Mouse (Mus musculus) stomach, embryonic 16.5 days (tissue): ENCODE measurements at regions not wholly inside any gene's neighbourhood (a gene's known extent, or its start where the extent isn't known, plus 50 kb on each side); places are given as distances from the start of the nearest gene placed in this dataset.

ENCODE experiments used
- ATAC-seq: fragments of 200-750 bp; cut with Nextera tagmentation; 2 replicates; pipeline ENCODE4 v1.8.0; 2017; ENCODE audit warnings: moderate number of reproducible peaks, moderate TSS enrichment; ENCODE audit not compliant: insufficient read depth, low FRiP score
- H3K27ac ChIP-seq: fragments of 300-500 bp; sonication (generic); 2 replicates; pipeline ENCODE4 v1.5.1; 2014; ENCODE audit warnings: low read length
- H3K27me3 ChIP-seq: fragments of 300-500 bp; sonication (generic); 2 replicates; pipeline ENCODE4 v1.6.1; 2014; ENCODE audit warnings: low read length, control low read depth, mixed read lengths; ENCODE audit not compliant: control insufficient read depth, insufficient read depth
- H3K36me3 ChIP-seq: fragments of 300-500 bp; sonication (generic); 2 replicates; pipeline ENCODE4 v1.6.1; 2014; ENCODE audit warnings: low read length; ENCODE audit not compliant: control insufficient read depth, insufficient read depth
- H3K4me1 ChIP-seq: fragments of 300-500 bp; sonication (generic); 2 replicates; pipeline ENCODE4 v1.6.1; 2014; ENCODE audit warnings: low read length, control low read depth, mixed read lengths; ENCODE audit not compliant: control insufficient read depth, insufficient read depth
- H3K4me2 ChIP-seq: fragments of 300-500 bp; sonication (generic); 2 replicates; pipeline ENCODE4 v1.6.1; 2014; ENCODE audit warnings: low read depth, low read length, mixed read lengths
- H3K4me3 ChIP-seq: fragments of 300-500 bp; sonication (generic); replicated peaks from 2 replicates; pipeline ENCODE4 v1.5.1; 2014; ENCODE audit warnings: mild to moderate bottlenecking, low read length
- H3K9ac ChIP-seq: fragments of 300-500 bp; sonication (generic); 2 replicates; pipeline ENCODE4 v1.6.1; 2014; ENCODE audit warnings: low read length
- H3K9me3 ChIP-seq: fragments of 300-500 bp; sonication (generic); replicated peaks from 2 replicates; pipeline ENCODE4 v1.6.1; 2016; ENCODE audit warnings: low read length, control low read depth; ENCODE audit not compliant: control insufficient read depth
- WGBS: fragments of 180-500 bp; shearing (Covaris S2); extraction: QIAGEN DNeasy Blood & Tissue Kit; methylation state at CpG from one replicate; pipeline ENCODE4 v1.1.7; 2014; 5-methylcytosine and 5-hydroxymethylcytosine counted together

DNA sequence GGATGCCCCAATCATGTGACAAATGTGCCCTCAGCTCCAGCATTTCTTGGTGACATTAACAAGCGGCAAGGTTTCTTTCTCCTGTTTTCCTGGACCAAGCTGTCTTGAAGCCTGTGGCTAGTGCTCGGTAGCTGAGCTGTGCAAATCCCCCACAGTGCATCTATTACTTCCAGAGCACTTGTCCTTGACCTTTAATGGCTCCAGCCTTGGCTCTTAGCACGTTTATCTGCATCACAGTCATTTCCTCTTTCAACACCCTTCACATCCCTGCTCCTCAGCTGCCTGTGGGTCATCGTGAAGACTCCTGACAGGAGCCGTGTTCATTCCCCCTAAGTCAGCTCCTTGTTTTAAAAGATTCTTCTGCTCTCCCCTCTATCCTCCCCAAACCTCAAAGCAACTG is 309.5 kb upstream of the Nfe2l3 start:
- H3K4me3 ChIP-seq = no peak overlapping the region
- no peak overlapping the region for H3K9ac ChIP-seq
- H3K27ac ChIP-seq = no peak overlapping the region
- H3K27me3 ChIP-seq = no peaks in the 10 kb centered on the region
- H3K4me1 ChIP-seq = peaks cover 8% of the 10 kb centered on the region; the same call in 1 of the 2 replicates
- no peaks in the 10 kb centered on the region for H3K9me3 ChIP-seq
- no peak overlapping the region for H3K4me2 ChIP-seq
- no peak for ATAC-seq
- 41% methylated on average over 5 of the region's 5 CpGs for WGBS
- H3K36me3 ChIP-seq = no peaks in the 10 kb centered on the region

DNA sequence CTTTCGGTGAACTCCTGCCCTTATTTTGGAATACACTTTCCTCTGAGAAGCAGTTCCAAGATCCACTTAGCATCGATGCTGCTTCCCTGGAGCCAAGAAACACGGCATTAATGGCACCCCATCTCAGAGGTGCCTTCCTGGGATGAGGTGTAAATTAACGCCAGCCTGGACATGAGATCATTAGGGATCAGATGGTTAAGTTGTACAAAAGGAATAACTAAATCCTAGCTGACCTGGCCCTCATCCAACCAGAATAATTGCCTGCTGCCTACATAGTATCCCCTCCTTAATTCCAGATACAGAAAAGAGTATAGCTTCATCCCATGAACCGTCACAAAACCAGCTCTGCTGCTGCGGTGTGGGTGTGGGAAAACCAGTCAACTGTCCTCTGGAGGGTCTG is 304.6 kb upstream of the Nfe2l3 start:
- Histone ChIP-seq H3K9me3 (no peaks in the 10 kb centered on the region), H3K27ac (no peak overlapping the region), H3K36me3 (no peaks in the 10 kb centered on the region), H3K4me1 (no peaks in the 10 kb centered on the region), H3K9ac (no peak overlapping the region), H3K4me3 (no peak overlapping the region), H3K4me2 (no peak overlapping the region), H3K27me3 (no peaks in the 10 kb centered on the region)
- 73% methylated on average over 6 of the region's 6 CpGs for WGBS
- ATAC-seq = no peak

DNA sequence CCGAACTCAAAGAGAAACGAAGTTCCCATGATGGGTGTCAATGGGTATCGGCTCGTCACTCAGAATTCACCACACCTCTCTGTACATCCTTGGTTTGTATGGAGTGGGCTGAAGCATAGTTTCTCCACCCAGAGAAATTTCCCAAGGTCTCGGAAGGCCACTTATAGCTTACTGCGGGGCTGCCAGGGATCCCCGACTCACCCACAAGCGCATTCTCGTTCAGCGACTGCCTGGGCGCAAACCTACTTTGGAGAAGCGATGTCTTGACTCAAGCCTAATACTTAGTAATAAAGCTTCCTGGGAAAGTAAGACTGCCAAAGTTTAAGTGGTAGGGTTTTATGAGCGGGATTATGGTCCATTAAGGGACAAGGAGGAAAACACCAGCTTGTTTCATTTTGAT is 303.4 kb upstream of the Nfe2l3 start:
- Histone ChIP-seq H3K9ac (no peak overlapping the region), H3K4me2 (peak overlapping the region; percentile 34), H3K27me3 (no peaks in the 10 kb centered on the region), H3K27ac (peak overlapping the region; percentile 44; the same call in 1 of the 2 replicates), H3K4me3 (no peak overlapping the region; the same call in 1 of the 2 replicates), H3K4me1 (no peaks in the 10 kb centered on the region), H3K9me3 (no peaks in the 10 kb centered on the region), H3K36me3 (no peaks in the 10 kb centered on the region)
- WGBS = 91% methylated on average over 13 of the region's 13 CpGs
- no peak for ATAC-seq

DNA sequence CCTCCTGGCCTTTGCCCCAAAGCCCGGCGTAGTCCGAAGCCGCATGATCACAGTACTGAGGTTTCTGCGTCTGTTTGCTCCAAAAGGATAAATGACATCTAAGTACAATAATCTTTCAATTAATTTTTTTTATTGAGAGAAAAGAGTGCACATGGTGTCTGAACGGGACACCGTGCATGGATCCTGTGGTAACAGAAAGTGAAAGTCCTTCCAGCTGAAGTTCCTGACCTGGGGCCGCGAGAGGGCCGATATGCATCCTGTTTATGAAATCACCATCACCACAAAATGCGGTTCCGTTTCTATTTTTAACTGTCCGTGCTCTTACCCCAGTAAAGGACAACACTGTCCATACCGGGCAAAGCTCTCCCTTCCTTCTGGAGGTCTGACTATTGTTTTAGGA is 302.9 kb upstream of the Nfe2l3 start:
- Histone ChIP-seq H3K9me3 (no peaks in the 10 kb centered on the region), H3K27me3 (no peaks in the 10 kb centered on the region), H3K9ac (no peak overlapping the region; the same call in 1 of the 2 replicates), H3K36me3 (no peaks in the 10 kb centered on the region), H3K27ac (peak overlapping the region; percentile 44; the same call in 1 of the 2 replicates), H3K4me3 (peak overlapping the region; percentile 22), H3K4me1 (no peaks in the 10 kb centered on the region), H3K4me2 (peak overlapping the region; percentile 34)
- 63% methylated on average over 14 of the region's 14 CpGs for WGBS
- no peak for ATAC-seq

DNA sequence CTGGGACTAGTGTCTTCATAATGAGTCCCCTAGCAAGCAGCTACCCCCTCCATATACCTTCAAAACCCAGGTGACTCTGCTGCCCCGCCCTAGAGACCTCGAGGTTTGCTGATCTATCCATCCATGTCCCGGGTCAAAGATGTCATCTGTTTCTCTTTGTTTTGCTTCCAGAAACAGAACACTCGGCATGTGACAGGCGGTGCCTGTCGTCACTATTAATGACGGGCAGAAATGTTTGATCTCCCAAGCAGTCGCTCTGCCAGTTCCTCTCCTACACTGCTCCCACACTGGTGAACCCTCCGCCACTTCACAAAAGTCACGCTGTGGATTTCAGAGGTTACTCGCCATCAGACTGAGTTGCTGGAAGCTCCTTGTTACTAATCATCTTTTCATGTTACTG is 287.7 kb upstream of the Nfe2l3 start:
- Histone ChIP-seq H3K4me2 (no peak overlapping the region), H3K9ac (no peak overlapping the region)
- WGBS = 45% methylated on average over 11 of the region's 11 CpGs

DNA sequence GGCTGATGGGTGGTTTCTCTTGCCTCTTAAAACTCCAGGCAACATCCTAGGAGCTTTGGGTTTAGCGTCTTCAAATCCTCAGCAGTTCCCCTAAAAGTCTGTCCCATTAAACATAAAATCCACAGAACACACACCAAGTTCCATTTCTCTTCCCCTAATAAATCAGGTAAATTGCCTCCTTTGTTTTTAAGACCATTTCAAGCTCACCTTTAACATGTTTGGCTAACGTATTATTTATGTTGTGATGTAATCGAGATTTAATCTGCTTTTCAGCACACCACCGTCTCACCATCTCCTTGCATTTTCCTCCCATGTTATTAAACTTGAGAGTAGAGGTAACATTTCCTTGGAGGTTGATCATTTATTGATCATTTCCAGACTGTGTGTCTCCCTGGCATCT is 286.6 kb upstream of the Nfe2l3 start:
- H3K27ac ChIP-seq = no peak overlapping the region
- H3K36me3 ChIP-seq = no peaks in the 10 kb centered on the region
- WGBS = 54% methylated on average over 4 of the region's 4 CpGs
- H3K27me3 ChIP-seq = no peaks in the 10 kb centered on the region
- H3K4me1 ChIP-seq = peaks cover 15% of the 10 kb centered on the region
- no peak overlapping the region for H3K9ac ChIP-seq
- H3K4me3 ChIP-seq = no peak overlapping the region
- no peaks in the 10 kb centered on the region for H3K9me3 ChIP-seq
- H3K4me2 ChIP-seq = no peak overlapping the region
- no peak for ATAC-seq

More for the DNA sequence above, 287.7 kb upstream of the Nfe2l3 start:
- ATAC-seq = no peak
- Histone ChIP-seq H3K4me3 (no peak overlapping the region), H3K4me1 (peaks cover 15% of the 10 kb centered on the region), H3K36me3 (no peaks in the 10 kb centered on the region), H3K9me3 (no peaks in the 10 kb centered on the region), H3K27ac (no peak overlapping the region), H3K27me3 (no peaks in the 10 kb centered on the region)

DNA sequence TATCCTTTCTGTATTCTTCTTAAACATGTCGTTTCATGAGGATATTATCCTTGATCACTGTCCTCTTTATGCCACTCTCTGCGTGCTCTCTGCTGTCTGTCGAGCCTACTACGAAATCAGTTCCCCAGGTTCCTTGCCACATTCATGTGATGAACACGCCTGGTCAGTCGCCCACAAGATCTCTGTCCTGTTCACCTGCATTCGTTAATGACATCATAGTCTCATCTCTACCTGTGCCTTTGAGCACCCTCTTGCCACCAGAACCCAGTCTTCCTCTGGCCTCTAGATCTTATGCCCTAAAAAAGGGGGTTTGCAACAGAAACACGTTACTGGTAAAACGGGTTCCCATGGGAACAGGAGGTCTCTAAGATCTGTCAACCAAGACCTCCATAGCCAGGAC is 283.6 kb upstream of the Nfe2l3 start:
- Histone ChIP-seq H3K4me1 (peaks cover 15% of the 10 kb centered on the region), H3K4me2 (no peak overlapping the region), H3K4me3 (no peak overlapping the region), H3K9me3 (no peaks in the 10 kb centered on the region), H3K36me3 (no peaks in the 10 kb centered on the region), H3K27ac (no peak overlapping the region), H3K9ac (no peak overlapping the region), H3K27me3 (no peaks in the 10 kb centered on the region)
- ATAC-seq = no peak
- 84% methylated on average over 9 of the region's 9 CpGs for WGBS

DNA sequence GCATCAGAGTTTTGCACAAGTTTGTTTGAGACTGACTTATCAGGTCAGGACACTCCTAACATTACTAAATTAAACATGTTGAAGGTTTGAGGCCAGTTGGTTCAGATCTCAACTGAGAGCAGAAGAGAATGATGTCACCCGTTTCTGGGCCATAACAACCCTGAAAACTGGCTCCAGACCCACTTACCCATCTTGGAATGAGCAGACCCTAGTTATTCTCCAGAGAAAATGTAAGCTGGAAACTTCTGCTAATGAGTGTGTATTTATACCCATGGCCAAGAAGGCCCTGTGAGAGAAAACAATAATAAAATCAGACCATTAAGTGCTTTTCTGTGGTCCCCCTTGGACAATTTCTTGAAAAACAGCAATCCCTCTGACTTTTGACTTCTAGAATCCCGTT is 282.4 kb upstream of the Nfe2l3 start:
- Histone ChIP-seq H3K4me1 (peaks cover 15% of the 10 kb centered on the region), H3K27me3 (no peaks in the 10 kb centered on the region), H3K9ac (no peak overlapping the region), H3K4me3 (no peak overlapping the region), H3K27ac (peak overlapping the region; percentile 86), H3K4me2 (no peak overlapping the region), H3K9me3 (no peaks in the 10 kb centered on the region), H3K36me3 (no peaks in the 10 kb centered on the region)
- peak; percentile 56; the same call in 1 of the 2 replicates for ATAC-seq
- WGBS = 65% methylated on average over 2 of the region's 2 CpGs

DNA sequence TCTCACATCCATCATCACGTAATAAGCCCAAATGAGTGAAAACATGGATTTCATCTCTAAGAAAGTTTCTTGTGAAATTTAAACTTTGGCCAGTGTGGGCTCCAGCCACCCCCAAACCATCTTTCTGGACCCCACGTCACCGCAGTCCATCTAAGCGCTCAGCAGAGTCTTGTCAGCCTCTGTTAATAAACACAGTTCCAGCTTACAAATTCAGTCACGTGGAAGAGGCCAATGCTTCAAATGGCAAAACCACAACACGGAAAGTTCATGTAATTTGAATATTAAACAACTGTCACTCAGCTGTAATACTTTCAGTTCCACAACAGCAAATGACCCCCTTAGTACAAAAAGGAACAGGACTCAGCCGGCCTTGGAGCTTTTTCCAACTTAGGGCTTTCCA is 282.0 kb upstream of the Nfe2l3 start:
- Histone ChIP-seq H3K9me3 (no peaks in the 10 kb centered on the region), H3K4me2 (no peak overlapping the region), H3K9ac (no peak overlapping the region), H3K27me3 (no peaks in the 10 kb centered on the region), H3K36me3 (no peaks in the 10 kb centered on the region), H3K4me3 (no peak overlapping the region), H3K4me1 (peaks cover 15% of the 10 kb centered on the region), H3K27ac (peak overlapping the region; percentile 86)
- 61% methylated on average over 7 of the region's 7 CpGs for WGBS
- ATAC-seq = peak; percentile 73

DNA sequence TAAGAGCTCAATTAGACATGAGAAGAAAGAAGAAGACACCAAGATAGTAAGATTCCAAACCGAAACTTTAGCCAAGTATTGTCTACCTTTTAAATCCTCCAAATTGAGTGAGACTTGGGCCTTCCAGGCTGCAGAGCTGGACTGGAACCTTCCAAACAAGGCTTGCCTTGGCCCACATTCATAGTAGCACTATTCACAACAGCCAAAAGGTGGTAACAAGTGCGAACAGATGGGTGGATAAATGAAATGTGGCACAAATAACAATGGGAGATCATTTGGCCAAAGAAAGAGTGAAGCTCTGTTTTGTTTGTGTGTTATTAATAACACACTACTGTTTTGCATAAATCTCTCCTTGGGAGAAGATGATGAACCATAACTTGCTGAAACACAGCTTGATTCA is 281.6 kb upstream of the Nfe2l3 start:
- no peaks in the 10 kb centered on the region for H3K27me3 ChIP-seq
- no peaks in the 10 kb centered on the region for H3K9me3 ChIP-seq
- H3K9ac ChIP-seq = no peak overlapping the region
- no peak overlapping the region for H3K4me3 ChIP-seq
- H3K27ac ChIP-seq = peak overlapping the region; percentile 86
- H3K4me2 ChIP-seq = no peak overlapping the region
- H3K4me1 ChIP-seq = peaks cover 15% of the 10 kb centered on the region
- WGBS = 87% methylated on average over 2 of the region's 2 CpGs
- no peak for ATAC-seq
- H3K36me3 ChIP-seq = no peaks in the 10 kb centered on the region
